Comparison of ENCODE assay signal across 22 mouse cellular contexts in genomic region chr10:98016596-98017304, GRCm38 (mm10).
DNase-seq lines count a peak whose midpoint lies in the region; ATAC-seq and TF ChIP-seq lines count a peak whose summit lies in the region.
"Had no signal": no experiment of that assay in that cellular context is flagged by ENCODE, and none has a peak within 500 bp of the region (broad histone marks: within the 10 kb centered on the region; RNA-seq: fewer than 3 reads in every experiment).

No protein-coding gene starts in this region.

- peaks cover 2% of the 10 kb centered on the region; the same call in 1 of the 2 replicates for H3K4me1 ChIP-seq in intestine, embryonic 15.5 days (replicated peaks)
- H3K4me1 ChIP-seq in intestine, postnatal 0 days (replicated peaks; ENCODE audit: control insufficient read depth, insufficient read depth, low read length), result no peaks in the 10 kb centered on the region
- peaks cover 6% of the 10 kb centered on the region for H3K4me1 ChIP-seq in lung, embryonic 15.5 days
- H3K4me1 ChIP-seq in hindbrain, embryonic 16.5 days (ENCODE audit: control insufficient read depth, insufficient read depth, low read depth, low read length), result no peaks in the 10 kb centered on the region
- H3K4me1 ChIP-seq in forebrain, embryonic 11.5 days (replicated peaks; ENCODE audit: control insufficient read depth, insufficient read depth, low read length), result no peaks in the 10 kb centered on the region
- H3K4me1 ChIP-seq: embryonic facial prominence, embryonic 15.5 days; forebrain, embryonic 10.5 days; forebrain, embryonic 15.5 days; heart, embryonic 15.5 days; hindbrain, embryonic 13.5 days had no signal

- 54% methylated on average over 2 of the region's 2 CpGs for WGBS in intestine, embryonic 15.5 days
- WGBS in intestine, postnatal 0 days, result 69% methylated on average over 2 of the region's 2 CpGs
- WGBS in lung, embryonic 15.5 days, result 45% methylated on average over 2 of the region's 2 CpGs
- WGBS in hindbrain, embryonic 16.5 days, result 89% methylated on average over 2 of the region's 2 CpGs
- WGBS in forebrain, embryonic 11.5 days, result 95% methylated on average over 2 of the region's 2 CpGs

- DNase-seq in lung, postnatal 10 days, result no peak
- DNase-seq in 3T3-L1 (ENCODE audit: low read depth, low spot score), result peak; percentile 5
- DNase-seq in adipocyte (ENCODE audit: low spot score), result peak; percentile 37
- DNase-seq in forebrain, embryonic 11.5 days (ENCODE audit: low spot score), result no peak
- DNase-seq: adrenal gland, postnatal 10 days; cerebellum, adult 11-12 months; cerebellum, adult 9-10 months; cerebellum, postnatal 25 days; heart, adult 2 months; heart, postnatal 14 days had no signal

- H3K9ac ChIP-seq in intestine, embryonic 15.5 days, result no peak overlapping the region
- no peak overlapping the region for H3K9ac ChIP-seq in intestine, postnatal 0 days (ENCODE audit: low read depth, low read length)
- H3K9ac ChIP-seq in lung, embryonic 15.5 days, result no peak overlapping the region
- no peak overlapping the region for H3K9ac ChIP-seq in hindbrain, embryonic 16.5 days (ENCODE audit: low read depth, low read length)
- no peak overlapping the region for H3K9ac ChIP-seq in forebrain, embryonic 11.5 days (ENCODE audit: low read length)
- H3K9ac ChIP-seq: embryonic facial prominence, embryonic 15.5 days; forebrain, embryonic 15.5 days; heart, embryonic 15.5 days; hindbrain, embryonic 13.5 days had no signal

- no peak for TF ChIP-seq CTCF in intestine, postnatal 0 days (IDR thresholded peaks at IDR 0.05; ENCODE audit: low read depth)

- H3K27ac ChIP-seq in intestine, embryonic 15.5 days, result no peak overlapping the region
- H3K27ac ChIP-seq in intestine, postnatal 0 days (ENCODE audit: low read depth, low read length), result no peak overlapping the region
- H3K27ac ChIP-seq in lung, embryonic 15.5 days, result no peak overlapping the region
- H3K27ac ChIP-seq in hindbrain, embryonic 16.5 days (ENCODE audit: low read depth, low read length), result no peak overlapping the region
- no peak overlapping the region for H3K27ac ChIP-seq in forebrain, embryonic 11.5 days (ENCODE audit: low read depth, low read length)
- H3K27ac ChIP-seq: embryonic facial prominence, embryonic 15.5 days; forebrain, embryonic 10.5 days; forebrain, embryonic 15.5 days; heart, adult 2 months; heart, embryonic 15.5 days; hindbrain, embryonic 13.5 days had no signal

- no peaks in the 10 kb centered on the region for H3K36me3 ChIP-seq in intestine, embryonic 15.5 days
- H3K36me3 ChIP-seq in intestine, postnatal 0 days (ENCODE audit: control insufficient read depth, insufficient read depth), result no peaks in the 10 kb centered on the region
- H3K36me3 ChIP-seq in lung, embryonic 15.5 days, result no peaks in the 10 kb centered on the region
- H3K36me3 ChIP-seq in hindbrain, embryonic 16.5 days (ENCODE audit: control insufficient read depth, insufficient read depth, low read length), result no peaks in the 10 kb centered on the region
- no peaks in the 10 kb centered on the region for H3K36me3 ChIP-seq in forebrain, embryonic 11.5 days (ENCODE audit: control insufficient read depth, insufficient read depth, low read length)
- H3K36me3 ChIP-seq: embryonic facial prominence, embryonic 15.5 days; forebrain, embryonic 10.5 days; forebrain, embryonic 15.5 days; heart, embryonic 15.5 days; hindbrain, embryonic 13.5 days had no signal

- no peak overlapping the region for H3K4me3 ChIP-seq in intestine, embryonic 15.5 days (replicated peaks)
- no peak overlapping the region for H3K4me3 ChIP-seq in intestine, postnatal 0 days (ENCODE audit: low read depth, low read length)
- no peak overlapping the region for H3K4me3 ChIP-seq in lung, embryonic 15.5 days
- H3K4me3 ChIP-seq in hindbrain, embryonic 16.5 days (ENCODE audit: low read length), result no peak overlapping the region
- no peak overlapping the region for H3K4me3 ChIP-seq in forebrain, embryonic 11.5 days (ENCODE audit: low read depth, low read length)
- H3K4me3 ChIP-seq: embryonic facial prominence, embryonic 15.5 days; erythroblast, embryonic 14.5 days; forebrain, embryonic 10.5 days; forebrain, embryonic 15.5 days; heart, adult 2 months; heart, embryonic 15.5 days; hindbrain, embryonic 13.5 days had no signal

- H3K9me3 ChIP-seq in intestine, embryonic 15.5 days, result no peaks in the 10 kb centered on the region
- no peaks in the 10 kb centered on the region for H3K9me3 ChIP-seq in intestine, postnatal 0 days (ENCODE audit: control insufficient read depth)
- H3K9me3 ChIP-seq in lung, embryonic 15.5 days, result no peaks in the 10 kb centered on the region
- H3K9me3 ChIP-seq in hindbrain, embryonic 16.5 days (ENCODE audit: control insufficient read depth, low read length), result no peaks in the 10 kb centered on the region
- H3K9me3 ChIP-seq in forebrain, embryonic 11.5 days (ENCODE audit: control insufficient read depth, low read length), result no peaks in the 10 kb centered on the region
- H3K9me3 ChIP-seq: embryonic facial prominence, embryonic 15.5 days; forebrain, embryonic 10.5 days; forebrain, embryonic 15.5 days; heart, embryonic 15.5 days; hindbrain, embryonic 13.5 days had no signal

- H3K27me3 ChIP-seq in intestine, embryonic 15.5 days (replicated peaks), result no peaks in the 10 kb centered on the region
- H3K27me3 ChIP-seq in intestine, postnatal 0 days (replicated peaks; ENCODE audit: control insufficient read depth, insufficient read depth, low read length), result no peaks in the 10 kb centered on the region
- H3K27me3 ChIP-seq in lung, embryonic 15.5 days, result no peaks in the 10 kb centered on the region
- H3K27me3 ChIP-seq in hindbrain, embryonic 16.5 days (replicated peaks; ENCODE audit: control insufficient read depth, insufficient read depth, low read length), result no peaks in the 10 kb centered on the region
- no peaks in the 10 kb centered on the region for H3K27me3 ChIP-seq in forebrain, embryonic 11.5 days (ENCODE audit: control insufficient read depth, insufficient read depth, low read length)
- H3K27me3 ChIP-seq: CH12.LX; embryonic facial prominence, embryonic 15.5 days; forebrain, embryonic 15.5 days; heart, embryonic 15.5 days; hindbrain, embryonic 13.5 days had no signal

- H3K4me2 ChIP-seq in intestine, embryonic 15.5 days (replicated peaks), result no peak overlapping the region
- no peak overlapping the region for H3K4me2 ChIP-seq in intestine, postnatal 0 days (replicated peaks; ENCODE audit: low read depth)
- H3K4me2 ChIP-seq in lung, embryonic 15.5 days, result no peak overlapping the region
- no peak overlapping the region for H3K4me2 ChIP-seq in hindbrain, embryonic 16.5 days (ENCODE audit: low read length)
- H3K4me2 ChIP-seq in forebrain, embryonic 11.5 days (ENCODE audit: low read depth, low read length, severe bottlenecking), result no peak overlapping the region
- H3K4me2 ChIP-seq: embryonic facial prominence, embryonic 15.5 days; forebrain, embryonic 15.5 days; heart, embryonic 11.5 days; heart, embryonic 15.5 days; hindbrain, embryonic 13.5 days had no signal

- ATAC-seq in intestine, embryonic 15.5 days, result peak; percentile 58
- ATAC-seq in intestine, postnatal 0 days, result no peak
- ATAC-seq in lung, embryonic 15.5 days (ENCODE audit: borderline replicate concordance, extremely low read depth, low FRiP score, low TSS enrichment), result peak; percentile 75; the same call in 1 of the 2 replicates
- ATAC-seq in hindbrain, embryonic 16.5 days, result no peak
- no peak for ATAC-seq in forebrain, embryonic 11.5 days (replicated peaks; ENCODE audit: low FRiP score)
- ATAC-seq: forebrain, embryonic 15.5 days had no signal

Comparison
In these comparisons a context has a peak if more than half of its experiments do, and no peak if none do; other contexts are left out.
1. ATAC-seq: peak in intestine, embryonic 15.5 days (single experiment) and lung, embryonic 15.5 days (single experiment); none in intestine, postnatal 0 days (single experiment), hindbrain, embryonic 16.5 days (single experiment) and forebrain, embryonic 11.5 days (single experiment).
2. DNase-seq: peak in 3T3-L1 (single experiment) and adipocyte (single experiment); none in lung, postnatal 10 days (single experiment) and forebrain, embryonic 11.5 days (single experiment).